Mouse (Mus musculus): ENCODE results near the gene Fam160b1.

DNA sequence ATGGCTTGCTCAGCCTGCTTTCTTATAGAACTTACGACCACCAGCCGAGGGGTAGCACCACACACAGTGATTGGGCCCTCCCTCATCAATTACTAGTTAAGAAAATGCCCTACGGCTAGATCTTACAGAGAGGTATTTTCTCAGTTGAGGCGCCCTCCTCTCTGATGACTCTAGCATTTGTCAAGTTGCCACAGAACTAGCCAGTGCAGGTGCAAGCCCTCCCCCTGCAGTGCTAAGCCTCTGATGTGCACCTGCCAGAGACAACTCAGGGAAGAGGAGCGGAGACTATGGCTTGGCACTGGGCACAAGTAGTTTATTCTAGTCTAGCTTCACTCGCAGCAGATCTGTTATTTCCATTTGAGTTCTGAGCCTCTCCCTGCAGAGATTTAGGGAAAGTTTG lies 71.0 kb downstream of the Fam160b1 start:
- no peak for TF ChIP-seq CTCF (IDR thresholded peaks at IDR 0.05; ENCODE audit: control insufficient read depth, insufficient read depth, low read length)
- no peak for TF ChIP-seq POLR2A (IDR thresholded peaks at IDR 0.05; ENCODE audit: borderline replicate concordance, control insufficient read depth, low read depth, low read length)
